Mouse (Mus musculus): ENCODE measurements at regions not wholly inside any gene's neighbourhood (a gene's known extent, or its start where the extent isn't known, plus 50 kb on each side); places are given as distances from the start of the nearest gene placed in this dataset.

DNA sequence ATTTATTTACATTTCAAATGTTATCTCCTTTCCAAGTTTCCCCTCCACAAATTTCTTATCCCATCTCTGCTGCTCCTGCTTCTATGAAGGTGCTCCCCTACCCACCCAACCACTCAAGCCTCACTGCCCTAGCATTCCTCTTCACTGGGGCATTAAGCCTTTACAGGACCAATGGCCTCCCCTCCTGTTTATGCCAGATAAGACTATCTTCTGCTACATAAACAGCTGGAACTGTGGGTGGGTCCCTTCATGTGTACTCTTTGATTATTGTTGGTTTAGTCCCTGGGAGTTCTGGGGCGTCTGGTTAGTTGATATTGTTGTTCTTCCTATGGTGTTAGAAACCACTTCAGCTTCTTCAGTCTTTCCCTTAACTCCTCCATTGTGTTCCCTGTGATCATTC, 1164.1 kb upstream of the Got2 start:
- H3K9me3 ChIP-seq (replicated peaks): no peaks in the 10 kb centered on the region
- no peak overlapping the region for H3K4me3 ChIP-seq
- H3K9ac ChIP-seq: no peak overlapping the region
- H3K36me3 ChIP-seq: no peaks in the 10 kb centered on the region
- peak; percentile 95 for ATAC-seq
- H3K27ac ChIP-seq: no peak overlapping the region
- no peaks in the 10 kb centered on the region for H3K4me1 ChIP-seq
- no peak overlapping the region for H3K4me2 ChIP-seq
- H3K27me3 ChIP-seq (replicated peaks): no peaks in the 10 kb centered on the region
- WGBS (ENCODE audit: insufficient replicate concordance): 47% methylated on average over 1 of the region's 1 CpGs

DNA sequence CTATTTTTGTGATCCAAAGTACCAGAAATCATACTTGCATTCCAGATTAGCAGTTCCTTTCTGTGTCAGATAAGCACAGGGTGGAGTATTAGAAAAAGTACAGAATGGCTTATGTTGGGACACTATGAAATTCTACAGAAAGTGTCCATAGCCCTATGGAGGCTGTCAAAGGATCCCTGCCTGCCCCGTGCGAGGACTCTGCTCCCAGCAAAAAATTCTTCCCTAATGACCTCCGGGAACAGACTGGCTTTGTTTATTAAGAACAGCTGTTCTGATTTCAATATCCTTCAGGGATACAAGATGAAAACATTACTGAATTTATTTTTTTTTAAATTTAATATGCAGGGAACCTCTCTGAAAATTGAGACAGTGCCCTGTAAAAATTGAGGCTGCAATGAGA, 1151.4 kb upstream of the Got2 start:
- no peaks in the 10 kb centered on the region for H3K36me3 ChIP-seq
- no peak overlapping the region for H3K9ac ChIP-seq
- no peak overlapping the region for H3K4me3 ChIP-seq
- 66% methylated on average over 3 of the region's 3 CpGs for WGBS (ENCODE audit: insufficient replicate concordance)
- H3K9me3 ChIP-seq (replicated peaks): no peaks in the 10 kb centered on the region
- no peaks in the 10 kb centered on the region for H3K4me1 ChIP-seq
- no peak overlapping the region for H3K27ac ChIP-seq
- no peak overlapping the region for H3K4me2 ChIP-seq
- no peaks in the 10 kb centered on the region for H3K27me3 ChIP-seq (replicated peaks)
- no peak for ATAC-seq

DNA sequence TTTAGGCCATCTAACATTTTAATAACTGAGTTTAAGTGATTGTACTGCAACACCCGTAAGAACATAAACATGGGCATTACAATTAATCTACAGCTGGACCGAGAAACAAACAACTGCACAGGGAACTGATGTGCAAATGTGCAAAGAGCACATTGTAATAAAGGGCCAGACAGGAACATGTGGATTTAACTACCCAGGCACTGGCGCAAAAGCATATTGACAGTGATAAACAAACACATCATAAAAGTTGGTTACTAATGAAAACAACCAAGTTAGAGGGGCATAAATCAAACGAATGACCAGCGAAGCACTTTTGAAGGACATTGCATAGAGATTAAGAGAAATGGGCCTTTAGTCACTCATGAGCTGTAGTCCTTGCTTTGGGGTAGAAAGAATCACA, 1150.5 kb upstream of the Got2 start:
- WGBS (ENCODE audit: insufficient replicate concordance): 64% methylated on average over 5 of the region's 5 CpGs

DNA sequence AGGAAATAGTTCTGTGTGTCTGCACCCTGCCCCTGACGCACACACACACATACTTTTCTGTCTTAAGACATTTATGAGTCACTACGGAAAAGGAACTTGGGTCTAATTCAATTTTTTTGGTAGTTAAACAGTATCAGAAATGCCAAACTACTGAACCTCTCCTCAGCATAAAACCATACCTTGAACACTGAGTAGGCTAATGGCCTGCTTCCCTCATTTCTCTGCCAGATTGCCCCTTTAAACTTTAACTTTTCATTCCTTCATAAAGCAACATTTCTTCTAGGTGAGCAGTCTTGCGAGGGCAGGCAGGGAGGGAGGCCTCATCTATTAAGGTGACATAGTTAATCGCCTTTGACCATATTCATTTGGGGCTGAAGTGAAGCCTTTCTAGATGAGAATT, 1143.8 kb upstream of the Got2 start:
- ATAC-seq: no peak
- H3K4me2 ChIP-seq: no peak overlapping the region
- H3K9me3 ChIP-seq (replicated peaks): no peaks in the 10 kb centered on the region
- H3K9ac ChIP-seq: no peak overlapping the region
- no peaks in the 10 kb centered on the region for H3K36me3 ChIP-seq
- H3K27me3 ChIP-seq (replicated peaks): no peaks in the 10 kb centered on the region
- no peaks in the 10 kb centered on the region for H3K4me1 ChIP-seq
- no peak overlapping the region for H3K27ac ChIP-seq
- H3K4me3 ChIP-seq: no peak overlapping the region
- WGBS (ENCODE audit: insufficient replicate concordance): 79% methylated on average over 4 of the region's 4 CpGs

More for the DNA sequence above, 1150.5 kb upstream of the Got2 start:
- Histone ChIP-seq H3K27me3 (replicated peaks) (no peaks in the 10 kb centered on the region), H3K27ac (no peak overlapping the region), H3K36me3 (no peaks in the 10 kb centered on the region), H3K9ac (no peak overlapping the region), H3K4me1 (no peaks in the 10 kb centered on the region), H3K4me3 (no peak overlapping the region), H3K4me2 (no peak overlapping the region), H3K9me3 (replicated peaks) (no peaks in the 10 kb centered on the region)
- no peak for ATAC-seq

DNA sequence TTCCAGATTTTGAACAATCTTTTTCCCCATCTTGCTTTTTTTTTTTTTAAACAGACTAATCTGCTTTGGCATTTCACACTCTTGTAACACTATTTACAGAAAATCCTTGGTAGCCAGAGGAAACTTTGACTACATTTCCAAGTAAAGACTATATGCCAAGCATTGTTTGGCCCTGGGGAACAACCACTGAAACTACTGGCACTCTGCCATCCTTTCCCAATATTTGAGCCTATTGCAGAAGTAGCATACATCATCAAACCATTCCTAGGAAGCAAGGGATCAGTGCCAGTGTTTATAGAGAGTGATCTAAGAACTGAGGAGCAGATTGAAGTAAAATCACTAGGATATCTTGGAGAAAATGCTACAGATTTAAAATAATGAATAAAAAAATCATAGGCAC, 1127.2 kb upstream of the Got2 start:
- Histone ChIP-seq H3K36me3 (no peaks in the 10 kb centered on the region), H3K4me2 (no peak overlapping the region), H3K9me3 (replicated peaks) (no peaks in the 10 kb centered on the region), H3K4me1 (no peaks in the 10 kb centered on the region), H3K27me3 (replicated peaks) (no peaks in the 10 kb centered on the region), H3K27ac (no peak overlapping the region), H3K4me3 (no peak overlapping the region), H3K9ac (no peak overlapping the region)
- no peak for ATAC-seq

DNA sequence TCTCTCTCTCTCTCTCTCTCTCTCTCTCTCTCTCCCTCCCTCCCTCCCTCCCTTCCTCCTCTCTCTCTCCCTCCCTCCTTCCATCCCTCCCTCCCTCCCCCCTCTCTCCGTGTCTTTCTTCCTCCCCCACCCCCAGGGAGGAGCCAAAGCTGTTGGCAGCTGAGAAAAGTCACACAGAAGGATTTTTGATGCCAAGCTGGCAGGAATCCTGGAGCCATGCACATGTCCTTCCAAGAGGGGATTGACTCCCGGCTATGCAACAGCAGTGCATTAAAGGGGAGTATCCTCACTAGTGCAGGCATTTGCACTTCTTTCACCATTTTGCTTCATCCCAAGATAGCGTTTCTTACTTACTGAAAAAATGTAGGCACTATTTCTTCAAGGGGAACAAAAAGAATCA, 1115.8 kb upstream of the Got2 start:
- no peaks in the 10 kb centered on the region for H3K27me3 ChIP-seq (replicated peaks)
- no peak for ATAC-seq
- no peak overlapping the region for H3K4me2 ChIP-seq
- no peak overlapping the region for H3K27ac ChIP-seq
- no peaks in the 10 kb centered on the region for H3K36me3 ChIP-seq
- 46% methylated on average over 2 of the region's 3 CpGs for WGBS (ENCODE audit: insufficient replicate concordance)
- H3K4me3 ChIP-seq: no peak overlapping the region
- H3K4me1 ChIP-seq: no peaks in the 10 kb centered on the region
- H3K9ac ChIP-seq: no peak overlapping the region
- no peaks in the 10 kb centered on the region for H3K9me3 ChIP-seq (replicated peaks)

DNA sequence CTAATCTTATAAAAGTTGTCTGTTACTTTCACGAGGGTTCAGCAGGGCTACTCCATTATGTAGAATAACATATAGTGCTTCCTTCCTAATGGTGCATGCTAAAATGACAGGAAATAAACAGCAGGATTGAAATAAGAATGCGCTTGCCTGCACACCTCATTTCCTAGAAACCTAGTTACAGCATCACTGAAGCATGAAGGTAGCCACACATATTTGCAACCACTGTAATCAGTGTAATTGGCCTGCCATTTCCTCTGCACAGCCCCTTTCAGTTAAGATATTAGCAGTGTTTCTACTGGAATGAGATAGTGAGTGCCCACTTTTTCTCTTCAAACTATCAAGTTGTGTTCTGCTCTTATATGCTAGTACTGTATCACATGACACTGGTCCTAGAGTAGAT, 1094.8 kb upstream of the Got2 start:
- H3K4me1 ChIP-seq: no peaks in the 10 kb centered on the region
- no peak overlapping the region for H3K4me3 ChIP-seq
- H3K27ac ChIP-seq: no peak overlapping the region
- ATAC-seq: no peak
- no peaks in the 10 kb centered on the region for H3K9me3 ChIP-seq (replicated peaks)
- no peak overlapping the region for H3K9ac ChIP-seq
- H3K27me3 ChIP-seq (replicated peaks): no peaks in the 10 kb centered on the region
- 54% methylated on average over 2 of the region's 2 CpGs for WGBS (ENCODE audit: insufficient replicate concordance)
- no peak overlapping the region for H3K4me2 ChIP-seq
- H3K36me3 ChIP-seq: no peaks in the 10 kb centered on the region
